ENCODE assay signal across 14 mouse cellular contexts in the genomic region with DNA sequence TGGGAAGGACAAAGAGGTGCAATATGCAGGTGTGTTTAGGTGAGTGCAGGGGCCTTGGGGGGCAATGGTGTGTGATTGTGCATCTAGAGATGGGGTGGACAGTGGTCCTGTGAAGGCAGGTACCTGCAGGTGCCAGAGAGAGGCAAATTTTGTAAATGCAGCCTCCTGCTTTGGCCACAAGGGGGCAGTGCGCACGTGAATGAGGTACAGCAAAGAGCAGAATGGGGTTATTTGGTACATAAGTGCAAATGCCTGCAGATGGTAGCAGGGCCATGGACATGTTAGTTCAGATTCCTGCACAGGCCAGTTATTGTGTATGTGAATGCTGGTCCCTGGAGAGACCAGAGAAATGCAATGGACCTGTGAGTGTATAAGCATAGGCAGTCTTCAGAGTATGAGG. TPM values are rescaled to one million over a fixed set of nuclear protein-coding genes. Genes with fewer than 3 reads are reported as not detected.
"Had no signal": no experiment of that assay in that cellular context is flagged by ENCODE, and none has a peak within 500 bp of the region (broad histone marks: within the 10 kb centered on the region; RNA-seq: fewer than 3 reads in every experiment).

No protein-coding gene starts in this region.

RNA-seq across cellular contexts. Expression of a gene that starts 35.5 kb away (rescaled TPM):
- total RNA-seq: layer of hippocampus, adult 8-10 months; layer of hippocampus, postnatal 14 days; left cerebral cortex, adult 18-20 months; left cerebral cortex, postnatal 10 days; left cerebral cortex, postnatal 4 days; liver, adult 2 months had no signal
- polyA plus RNA-seq: kidney, embryonic 15.5 days; large intestine, adult 2 months; limb, embryonic 13.5 days; liver, adult 2 months; liver, embryonic 14.5 days; lung, embryonic 16.5 days; midbrain, embryonic 12.5 days; neural tube, embryonic 15.5 days; stomach, postnatal 0 days had no signal

RNA-seq across cellular contexts. Expression of a gene that starts 56.7 kb away (rescaled TPM):
- total RNA-seq: layer of hippocampus, adult 8-10 months; layer of hippocampus, postnatal 14 days; left cerebral cortex, adult 18-20 months; left cerebral cortex, postnatal 10 days; left cerebral cortex, postnatal 4 days; liver, adult 2 months had no signal
- polyA plus RNA-seq: kidney, embryonic 15.5 days; large intestine, adult 2 months; limb, embryonic 13.5 days; liver, adult 2 months; liver, embryonic 14.5 days; lung, embryonic 16.5 days; midbrain, embryonic 12.5 days; neural tube, embryonic 15.5 days; stomach, postnatal 0 days had no signal
